Mouse (Mus musculus) neural tube, embryonic 15.5 days (tissue): Measurements from ENCODE around the gene Ufc1. TPM values are rescaled to one million over a fixed set of nuclear protein-coding genes. Genes with fewer than 3 reads are reported as not detected.
"Not testable (repeated sequence)": the region's sequence is repeated elsewhere in the genome, so short reads cannot be mapped to it uniquely, and the experiment has no call there.

Experiments
- ATAC-seq: fragments of 200-750 bp; cut with Nextera tagmentation; 2 replicates; pipeline ENCODE4 v1.8.0; 2017; ENCODE audit warnings: mild to moderate bottlenecking, moderate TSS enrichment, moderate library complexity; ENCODE audit not compliant: low FRiP score
- H3K27ac ChIP-seq: fragments of 300-500 bp; sonication (generic); replicated peaks from 2 replicates; pipeline ENCODE4 v1.5.1; 2015; ENCODE audit warnings: mild to moderate bottlenecking, inconsistent platforms
- H3K27me3 ChIP-seq: fragments of 300-500 bp; sonication (generic); replicated peaks from 2 replicates; pipeline ENCODE4 v1.6.1; 2015; ENCODE audit warnings: inconsistent platforms
- H3K36me3 ChIP-seq: fragments of 300-500 bp; sonication (generic); 2 replicates; pipeline ENCODE4 v1.6.1; 2015; ENCODE audit warnings: inconsistent platforms
- H3K4me1 ChIP-seq: fragments of 300-500 bp; sonication (generic); 2 replicates; pipeline ENCODE4 v1.6.1; 2015; ENCODE audit warnings: inconsistent platforms
- H3K4me2 ChIP-seq: fragments of 300-500 bp; sonication (generic); 2 replicates; pipeline ENCODE4 v1.6.1; 2015; ENCODE audit warnings: inconsistent platforms, mild to moderate bottlenecking, moderate library complexity
- H3K4me3 ChIP-seq: fragments of 300-500 bp; sonication (generic); replicated peaks from 2 replicates; pipeline ENCODE4 v1.5.1; 2015; ENCODE audit warnings: mild to moderate bottlenecking, inconsistent platforms
- H3K9ac ChIP-seq: fragments of 300-500 bp; sonication (generic); replicated peaks from 2 replicates; pipeline ENCODE4 v1.6.1; 2015; ENCODE audit warnings: mild to moderate bottlenecking, inconsistent platforms
- H3K9me3 ChIP-seq: fragments of 300-500 bp; sonication (generic); replicated peaks from 2 replicates; pipeline ENCODE4 v1.6.1; 2016; ENCODE audit warnings: inconsistent platforms
- WGBS: fragments of 180-500 bp; shearing (Covaris S2); methylation state at CpG from one replicate; pipeline ENCODE4 v1.1.7; 2015; ENCODE audit warnings: mixed read lengths; 5-methylcytosine and 5-hydroxymethylcytosine counted together
- polyA plus RNA-seq: library from polyadenylated mRNA; unstranded; fragments of >200 nt; fragmentation: Nextera tagmentation; extraction: Ambion mirVana; gene quantifications from 2 replicates; pipeline ENCODE4 v1.2.1, GENCODE M21; 2015

Gene Ufc1
- 115 and 119 TPM in 2 replicates for polyA plus RNA-seq

- Histone ChIP-seq H3K27ac (peak within 1 kb of the TSS; percentile 97), H3K4me1 (peaks cover 14% of the 10 kb centered on the region), H3K9ac (peak within 1 kb of the TSS; percentile 88), H3K4me2 (peak within 1 kb of the TSS; percentile 66), H3K9me3 (no peaks in the 10 kb centered on the region), H3K36me3 (0 out of 2 replicates have a peak, but pooled peaks cover 5% of the 10 kb centered on the region), H3K27me3 (peaks cover 19% of the 10 kb centered on the region), H3K4me3 (peak within 1 kb of the TSS; percentile 77)
- under 1% methylated on average over 42 of the region's 42 CpGs for WGBS
- ATAC-seq, result peak; percentile 87
Measured at GRCm38 (mm10) chr1:171294298-171295062, at the start of gene Ufc1. Gene Ufc1 (minus strand): TSS chr1:171295024.

GRCm38 (mm10) chr1:171343922-171344677 lies 49.3 kb upstream of the Ufc1 start:
- 76% methylated on average over 9 of the region's 9 CpGs for WGBS
- Histone ChIP-seq H3K27ac (no peak overlapping the region), H3K36me3 (peaks cover 43% of the 10 kb centered on the region), H3K4me1 (peaks cover 43% of the 10 kb centered on the region), H3K9me3 (no peaks in the 10 kb centered on the region), H3K27me3 (no peaks in the 10 kb centered on the region), H3K4me2 (peak overlapping the region; percentile 90), H3K4me3 (peak overlapping the region; percentile 94; the same call in 1 of the 2 replicates), H3K9ac (no peak overlapping the region)
- ATAC-seq, result no peak

- no peaks in the 10 kb centered on the region for H3K27me3 ChIP-seq
- ATAC-seq, result no peak
- H3K4me3 ChIP-seq, result no peak overlapping the region
- H3K9ac ChIP-seq, result no peak overlapping the region
- no peak overlapping the region for H3K4me2 ChIP-seq
- peaks cover 54% of the 10 kb centered on the region for H3K36me3 ChIP-seq
- no peak overlapping the region for H3K27ac ChIP-seq
- no peaks in the 10 kb centered on the region for H3K9me3 ChIP-seq
- H3K4me1 ChIP-seq, result peaks cover 30% of the 10 kb centered on the region
- 98% methylated on average over 16 of the region's 16 CpGs for WGBS
Measured at GRCm38 (mm10) chr1:171342262-171343207, 47.7 kb upstream of the Ufc1 start.

- Histone ChIP-seq H3K27me3 (no peaks in the 10 kb centered on the region), H3K36me3 (peaks cover 11% of the 10 kb centered on the region; the same call in 1 of the 2 replicates), H3K9ac (peak overlapping the region; percentile 83), H3K9me3 (no peaks in the 10 kb centered on the region), H3K4me1 (peaks cover 62% of the 10 kb centered on the region), H3K27ac (peak overlapping the region; percentile 99), H3K4me2 (peak overlapping the region; percentile 84), H3K4me3 (peak overlapping the region; percentile 84)
- WGBS, result 0% methylated on average over 4 of the region's 4 CpGs
- ATAC-seq, result no peak; the same call in 1 of the 2 replicates
Measured at GRCm38 (mm10) chr1:171330216-171330560, 35.4 kb upstream of the Ufc1 start.

- H3K9ac ChIP-seq, result peak overlapping the region; percentile 83
- no peaks in the 10 kb centered on the region for H3K9me3 ChIP-seq
- H3K4me2 ChIP-seq, result peak overlapping the region; percentile 84
- peaks cover 11% of the 10 kb centered on the region for H3K36me3 ChIP-seq
- peak overlapping the region; percentile 99 for H3K27ac ChIP-seq
- WGBS, result 1% methylated on average over 39 of the region's 61 CpGs
- peak; percentile 82 for ATAC-seq
- H3K4me1 ChIP-seq, result peaks cover 65% of the 10 kb centered on the region
- no peaks in the 10 kb centered on the region for H3K27me3 ChIP-seq
- H3K4me3 ChIP-seq, result peak overlapping the region; percentile 84
Measured at GRCm38 (mm10) chr1:171329433-171330215, 34.8 kb upstream of the Ufc1 start.

- Histone ChIP-seq H3K4me3 (peak within 1 kb of the TSS; percentile 84), H3K9ac (peak within 1 kb of the TSS; percentile 83), H3K9me3 (no peaks in the 10 kb centered on the region), H3K4me2 (peak within 1 kb of the TSS; percentile 84), H3K4me1 (peaks cover 65% of the 10 kb centered on the region), H3K27me3 (no peaks in the 10 kb centered on the region), H3K27ac (peak within 1 kb of the TSS; percentile 99), H3K36me3 (peaks cover 11% of the 10 kb centered on the region)
- ATAC-seq, result peak; percentile 95
- WGBS, result 1% methylated on average over 42 of the region's 48 CpGs
Measured at GRCm38 (mm10) chr1:171328839-171329432, 34.1 kb upstream of the Ufc1 start, which contains the start of gene Dedd. Gene Dedd (plus strand): TSS chr1:171329145.

GRCm38 (mm10) chr1:171328244-171328643 lies 33.4 kb upstream of the Ufc1 start:
- Histone ChIP-seq H3K9me3 (no peaks in the 10 kb centered on the region), H3K27me3 (no peaks in the 10 kb centered on the region), H3K4me1 (peaks cover 61% of the 10 kb centered on the region), H3K27ac (peak overlapping the region; percentile 99), H3K9ac (peak overlapping the region; percentile 83), H3K4me2 (peak overlapping the region; percentile 84), H3K36me3 (peaks cover 5% of the 10 kb centered on the region), H3K4me3 (peak overlapping the region; percentile 84)
- WGBS, result 30% methylated on average over 9 of the region's 9 CpGs
- 0 out of 2 replicates have a peak, but pooled peaks have one; percentile 0 for ATAC-seq

- not testable (repeated sequence) for ATAC-seq, H3K27ac ChIP-seq, H3K4me3 ChIP-seq, H3K4me2 ChIP-seq, H3K36me3 ChIP-seq, H3K27me3 ChIP-seq, H3K9me3 ChIP-seq, H3K9ac ChIP-seq
- peaks cover 47% of the 10 kb centered on the region for H3K4me1 ChIP-seq
- 93% methylated on average over 4 of the region's 4 CpGs for WGBS
Measured at GRCm38 (mm10) chr1:171326588-171326987, 31.8 kb upstream of the Ufc1 start.

- peaks cover 37% of the 10 kb centered on the region for H3K4me1 ChIP-seq
- H3K4me2 ChIP-seq, result no peak overlapping the region
- no peak overlapping the region for H3K27ac ChIP-seq
- H3K9ac ChIP-seq, result no peak overlapping the region
- no peak overlapping the region for H3K4me3 ChIP-seq
- no peak for ATAC-seq
- H3K9me3 ChIP-seq, result no peaks in the 10 kb centered on the region
- no peaks in the 10 kb centered on the region; the same call in 1 of the 2 replicates for H3K36me3 ChIP-seq
- WGBS, result 83% methylated on average over 2 of the region's 2 CpGs
- no peaks in the 10 kb centered on the region for H3K27me3 ChIP-seq
Measured at GRCm38 (mm10) chr1:171325571-171325970, 30.7 kb upstream of the Ufc1 start.

- no peak overlapping the region for H3K27ac ChIP-seq
- 93% methylated on average over 1 of the region's 1 CpGs for WGBS
- no peaks in the 10 kb centered on the region; the same call in 1 of the 2 replicates for H3K36me3 ChIP-seq
- no peaks in the 10 kb centered on the region for H3K9me3 ChIP-seq
- no peak overlapping the region for H3K4me3 ChIP-seq
- H3K9ac ChIP-seq, result no peak overlapping the region
- no peaks in the 10 kb centered on the region for H3K27me3 ChIP-seq
- H3K4me1 ChIP-seq, result peaks cover 21% of the 10 kb centered on the region
- ATAC-seq, result no peak
- H3K4me2 ChIP-seq, result no peak overlapping the region
Measured at GRCm38 (mm10) chr1:171322012-171322411, 27.2 kb upstream of the Ufc1 start.
